25 mouse cellular contexts compared by ENCODE assay signal in genomic region chr8:80268910-80269460, GRCm38 (mm10).
"Had no signal": no experiment of that assay in that cellular context is flagged by ENCODE, and none has a peak within 500 bp of the region (broad histone marks: within the 10 kb centered on the region; RNA-seq: fewer than 3 reads in every experiment).

No protein-coding gene starts in this region.

- H3K4me1 ChIP-seq: heart, embryonic 10.5 days; heart, embryonic 12.5 days; hindbrain, embryonic 12.5 days; intestine, embryonic 15.5 days; liver, embryonic 13.5 days had no signal

- H3K4me3 ChIP-seq: gastrocnemius, adult 2 months; heart, embryonic 10.5 days; heart, embryonic 12.5 days; hindbrain, embryonic 10.5 days; hindbrain, embryonic 12.5 days; intestine, embryonic 15.5 days; layer of hippocampus, adult 2 months; left cerebral cortex, adult 2 months; limb, embryonic 10.5 days; limb, embryonic 12.5 days; liver, embryonic 13.5 days had no signal

- ATAC-seq: hindbrain, embryonic 16.5 days; inflammation-experienced regulatory T-cells, adult 6 months; intestine, embryonic 15.5 days; intestine, postnatal 0 days had no signal

- H3K27ac ChIP-seq: gastrocnemius, adult 2 months; heart, embryonic 10.5 days; hindbrain, embryonic 10.5 days; hindbrain, embryonic 12.5 days; hindbrain, embryonic 14.5 days; intestine, embryonic 15.5 days; layer of hippocampus, adult 2 months; left cerebral cortex, adult 2 months; limb, embryonic 10.5 days; limb, embryonic 12.5 days; liver, embryonic 13.5 days had no signal

- H3K9ac ChIP-seq: heart, embryonic 12.5 days; hindbrain, embryonic 12.5 days; hindbrain, embryonic 14.5 days; intestine, embryonic 15.5 days; limb, embryonic 12.5 days; liver, embryonic 13.5 days had no signal

- DNase-seq: gastrocnemius, adult 2 months; gastrocnemius, postnatal 10 days; gastrocnemius, postnatal 25 days; heart, adult 18-20 months; heart, postnatal 10 days; heart, postnatal 4 days; kidney, adult 2 months; kidney, postnatal 10 days; kidney, postnatal 4 days; liver; liver, embryonic 13.5 days had no signal

- H3K27me3 ChIP-seq: heart, embryonic 12.5 days; hindbrain, embryonic 12.5 days; intestine, embryonic 15.5 days; limb, embryonic 12.5 days; liver, embryonic 13.5 days had no signal

- H3K9me3 ChIP-seq: heart, embryonic 10.5 days; heart, embryonic 12.5 days; hindbrain, embryonic 10.5 days; hindbrain, embryonic 12.5 days; intestine, embryonic 15.5 days; limb, embryonic 10.5 days; limb, embryonic 12.5 days; liver, embryonic 13.5 days had no signal

- H3K4me2 ChIP-seq: heart, embryonic 12.5 days; hindbrain, embryonic 12.5 days; hindbrain, embryonic 14.5 days; intestine, embryonic 15.5 days; limb, embryonic 12.5 days; liver, embryonic 11.5 days; liver, embryonic 13.5 days had no signal

- H3K36me3 ChIP-seq: heart, embryonic 10.5 days; heart, embryonic 12.5 days; hindbrain, embryonic 10.5 days; hindbrain, embryonic 12.5 days; intestine, embryonic 15.5 days; limb, embryonic 10.5 days; limb, embryonic 12.5 days; liver, embryonic 13.5 days had no signal
